Mouse (Mus musculus) hindbrain, embryonic 14.5 days (tissue): ENCODE results near the gene Znrf2. TPM values are rescaled to one million over a fixed set of nuclear protein-coding genes. Genes with fewer than 3 reads are reported as not detected.

Source experiments
- ATAC-seq: fragments of 200-750 bp; cut with Nextera tagmentation; 2 replicates; pipeline ENCODE4 v1.8.0; 2017; ENCODE audit warnings: moderate number of reproducible peaks, mild to moderate bottlenecking, moderate TSS enrichment, moderate library complexity; ENCODE audit not compliant: low FRiP score
- DNase-seq: peaks from one replicate; pipeline ENCODE4 v3.0.0-alpha.2; 2015; ENCODE audit warnings: low spot score
- H3K27ac ChIP-seq: fragments of 300-500 bp; sonication (generic); 2 replicates; pipeline ENCODE4 v1.5.1; 2014; ENCODE audit warnings: mild to moderate bottlenecking, moderate library complexity
- H3K27me3 ChIP-seq: fragments of 300-500 bp; sonication (generic); 2 replicates; pipeline ENCODE4 v1.6.1; 2014; ENCODE audit warnings: mild to moderate bottlenecking, low read length, mixed read lengths; ENCODE audit not compliant: control insufficient read depth, insufficient read depth
- H3K36me3 ChIP-seq: fragments of 300-500 bp; sonication (generic); replicated peaks from 2 replicates; pipeline ENCODE4 v1.6.1; 2014; ENCODE audit not compliant: control insufficient read depth, insufficient read depth
- H3K4me1 ChIP-seq: fragments of 300-500 bp; sonication (generic); replicated peaks from 2 replicates; pipeline ENCODE4 v1.6.1; 2014; ENCODE audit warnings: antibody characterized with exemption, low read length, mixed read lengths; ENCODE audit not compliant: control insufficient read depth, insufficient read depth
- H3K4me2 ChIP-seq: fragments of 300-500 bp; sonication (generic); replicated peaks from 2 replicates; pipeline ENCODE4 v1.6.1; 2014; ENCODE audit warnings: mild to moderate bottlenecking, moderate library complexity
- H3K4me3 ChIP-seq: fragments of 300-500 bp; sonication (generic); replicated peaks from 2 replicates; pipeline ENCODE4 v1.5.1; 2014; ENCODE audit warnings: mild to moderate bottlenecking, low read length
- H3K9ac ChIP-seq: fragments of 300-500 bp; sonication (generic); 2 replicates; pipeline ENCODE4 v1.6.1; 2014
- H3K9me3 ChIP-seq: fragments of 300-500 bp; sonication (generic); 2 replicates; pipeline ENCODE4 v1.6.1; 2016; ENCODE audit warnings: low read length; ENCODE audit not compliant: control insufficient read depth
- WGBS: fragments of 180-500 bp; shearing (Covaris S2); extraction: QIAGEN DNeasy Blood & Tissue Kit; methylation state at CpG from one replicate; pipeline ENCODE4 v1.1.7; 2014; 5-methylcytosine and 5-hydroxymethylcytosine counted together
- polyA plus RNA-seq: library from polyadenylated mRNA; unstranded; fragments of >200 nt; fragmentation: Nextera tagmentation; extraction: Ambion mirVana; gene quantifications from 2 replicates; pipeline ENCODE4 v1.2.1, GENCODE M21; 2014

Gene Znrf2
- polyA plus RNA-seq, 1 experiment from 2014 or later: 7.7 TPM

GRCm38 (mm10) chr6:54906053-54907040 is 89.6 kb downstream of the Znrf2 start:
- no peak for DNase-seq
- WGBS: 88% methylated on average over 10 of the region's 10 CpGs

GRCm38 (mm10) chr6:54914977-54915376 is 98.3 kb downstream of the Znrf2 start:
- no peaks in the 10 kb centered on the region for H3K36me3 ChIP-seq
- H3K4me3 ChIP-seq: no peak overlapping the region
- H3K4me1 ChIP-seq: no peaks in the 10 kb centered on the region
- H3K9me3 ChIP-seq: no peaks in the 10 kb centered on the region
- no peak overlapping the region for H3K9ac ChIP-seq
- H3K27ac ChIP-seq: no peak overlapping the region
- no peak for ATAC-seq
- DNase-seq: no peak
- no peaks in the 10 kb centered on the region for H3K27me3 ChIP-seq
- no peak overlapping the region for H3K4me2 ChIP-seq
- WGBS: 88% methylated on average over 4 of the region's 4 CpGs

More at GRCm38 (mm10) chr6:54906053-54907040, 89.6 kb downstream of the Znrf2 start:
- Histone ChIP-seq H3K27me3 (no peaks in the 10 kb centered on the region), H3K36me3 (no peaks in the 10 kb centered on the region), H3K4me2 (no peak overlapping the region), H3K4me1 (no peaks in the 10 kb centered on the region), H3K4me3 (no peak overlapping the region), H3K27ac (no peak overlapping the region), H3K9me3 (no peaks in the 10 kb centered on the region), H3K9ac (no peak overlapping the region)
- ATAC-seq: no peak

- Histone ChIP-seq H3K36me3 (no peaks in the 10 kb centered on the region), H3K9ac (no peak overlapping the region), H3K27me3 (no peaks in the 10 kb centered on the region; the same call in 1 of the 2 replicates), H3K4me2 (no peak overlapping the region), H3K9me3 (no peaks in the 10 kb centered on the region), H3K27ac (no peak overlapping the region), H3K4me1 (no peaks in the 10 kb centered on the region), H3K4me3 (no peak overlapping the region)
- WGBS: 72% methylated on average over 4 of the region's 4 CpGs
- no peak for ATAC-seq
- no peak for DNase-seq
These were observed 99.4 kb downstream of the Znrf2 start for GRCm38 (mm10) chr6:54916163-54916562.

GRCm38 (mm10) chr6:54916941-54917340 is 100.2 kb downstream of the Znrf2 start:
- H3K4me1 ChIP-seq: no peaks in the 10 kb centered on the region
- no peak overlapping the region for H3K27ac ChIP-seq
- no peaks in the 10 kb centered on the region for H3K36me3 ChIP-seq
- no peaks in the 10 kb centered on the region; the same call in 1 of the 2 replicates for H3K27me3 ChIP-seq
- H3K4me2 ChIP-seq: no peak overlapping the region
- H3K4me3 ChIP-seq: no peak overlapping the region
- ATAC-seq: no peak
- no peak overlapping the region for H3K9ac ChIP-seq
- no peaks in the 10 kb centered on the region for H3K9me3 ChIP-seq
- DNase-seq: no peak
- 85% methylated on average over 4 of the region's 4 CpGs for WGBS

- Histone ChIP-seq H3K4me1 (no peaks in the 10 kb centered on the region), H3K36me3 (no peaks in the 10 kb centered on the region), H3K27me3 (no peaks in the 10 kb centered on the region; the same call in 1 of the 2 replicates), H3K4me2 (no peak overlapping the region), H3K4me3 (no peak overlapping the region), H3K9ac (no peak overlapping the region), H3K27ac (no peak overlapping the region), H3K9me3 (no peaks in the 10 kb centered on the region)
- WGBS: 51% methylated on average over 4 of the region's 4 CpGs
- no peak for ATAC-seq
- peak; percentile 42 for DNase-seq
These were observed 100.8 kb downstream of the Znrf2 start for GRCm38 (mm10) chr6:54917523-54917922.

GRCm38 (mm10) chr6:54918521-54918920 is 101.8 kb downstream of the Znrf2 start:
- no peak overlapping the region for H3K4me2 ChIP-seq
- no peaks in the 10 kb centered on the region for H3K9me3 ChIP-seq
- no peak for ATAC-seq
- no peak overlapping the region for H3K9ac ChIP-seq
- H3K4me1 ChIP-seq: no peaks in the 10 kb centered on the region
- DNase-seq: no peak
- 91% methylated on average over 5 of the region's 5 CpGs for whole genome bisulfite sequencing
- no peaks in the 10 kb centered on the region; the same call in 1 of the 2 replicates for H3K27me3 ChIP-seq
- H3K27ac ChIP-seq: no peak overlapping the region
- H3K4me3 ChIP-seq: no peak overlapping the region
- no peaks in the 10 kb centered on the region for H3K36me3 ChIP-seq

- ATAC-seq (no peak), DNase-seq (no peak)
- no peaks in the 10 kb centered on the region; the same call in 1 of the 2 replicates for H3K27me3 ChIP-seq
- no peak overlapping the region for H3K4me3 ChIP-seq
- H3K36me3 ChIP-seq: no peaks in the 10 kb centered on the region
- H3K27ac ChIP-seq: no peak overlapping the region
- H3K4me2 ChIP-seq: no peak overlapping the region
- no peak overlapping the region for H3K9ac ChIP-seq
- H3K4me1 ChIP-seq: no peaks in the 10 kb centered on the region
- no peaks in the 10 kb centered on the region for H3K9me3 ChIP-seq
- WGBS: 95% methylated on average over 16 of the region's 16 CpGs
These were observed 107.8 kb downstream of the Znrf2 start for GRCm38 (mm10) chr6:54924538-54924937.

- H3K9ac ChIP-seq: no peak overlapping the region
- 73% methylated on average over 7 of the region's 7 CpGs for WGBS
These were observed 109.2 kb downstream of the Znrf2 start for GRCm38 (mm10) chr6:54925736-54926440.

GRCm38 (mm10) chr6:54926899-54927298 is 110.2 kb downstream of the Znrf2 start:
- ATAC-seq (no peak), DNase-seq (no peak)
- H3K9me3 ChIP-seq: no peaks in the 10 kb centered on the region
- H3K27ac ChIP-seq: no peak overlapping the region
- no peak overlapping the region for H3K9ac ChIP-seq
- 77% methylated on average over 2 of the region's 2 CpGs for WGBS
- no peaks in the 10 kb centered on the region for H3K36me3 ChIP-seq
- H3K4me1 ChIP-seq: no peaks in the 10 kb centered on the region
- H3K4me2 ChIP-seq: no peak overlapping the region
- H3K4me3 ChIP-seq: no peak overlapping the region
- H3K27me3 ChIP-seq: no peaks in the 10 kb centered on the region

More at GRCm38 (mm10) chr6:54925736-54926440, 109.2 kb downstream of the Znrf2 start:
- ATAC-seq: no peak
- H3K36me3 ChIP-seq: no peaks in the 10 kb centered on the region
- H3K27me3 ChIP-seq: no peaks in the 10 kb centered on the region
- H3K27ac ChIP-seq: no peak overlapping the region
- H3K9me3 ChIP-seq: no peaks in the 10 kb centered on the region
- H3K4me3 ChIP-seq: no peak overlapping the region
- H3K4me1 ChIP-seq: no peaks in the 10 kb centered on the region
- H3K4me2 ChIP-seq: no peak overlapping the region
- DNase-seq: no peak
